Mouse (Mus musculus) kidney, postnatal 25 days (tissue): ENCODE data around the gene Vsx2.

ENCODE experiments used
- DNase-seq, 2 experiments: peaks; one replicate each; pipeline ENCODE4 v3.0.0; 2021; ENCODE audit warnings: mixed read lengths in 2 of 2

Gene Vsx2

DNA sequence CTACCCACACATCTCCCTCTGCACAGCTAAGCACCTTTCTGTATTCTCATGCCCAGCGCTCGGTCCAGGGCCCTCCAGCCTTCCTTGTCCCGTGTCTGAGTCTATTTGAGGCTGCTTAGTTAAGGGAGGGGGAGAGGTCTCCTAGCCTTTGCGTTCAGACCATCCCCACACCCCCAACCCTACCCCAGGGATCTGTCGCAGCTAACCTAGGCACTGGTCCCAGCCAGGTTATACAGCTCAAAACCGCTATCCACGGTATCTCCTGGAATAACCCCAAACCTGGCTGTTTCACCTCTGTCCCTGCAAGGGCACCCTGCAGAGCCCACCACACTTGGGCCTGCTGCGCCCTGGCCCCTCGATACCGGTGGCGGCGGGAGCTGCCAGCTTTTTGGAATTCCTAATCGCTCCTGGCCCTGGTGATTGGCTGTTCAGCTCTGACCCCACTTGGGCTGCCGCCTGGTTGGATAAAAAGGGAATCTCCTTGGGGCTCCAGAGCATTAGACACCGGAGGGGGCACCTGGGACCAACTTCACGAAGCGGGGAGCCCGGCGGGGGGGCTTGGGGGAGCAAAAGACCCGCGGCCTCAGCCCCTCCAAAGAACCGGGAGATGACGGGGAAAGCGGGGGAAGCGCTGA, at the start of gene Vsx2:
Gene Vsx2, plus strand, starts transcription at position 427 of the 635 bp plus-strand sequence.
- DNase-seq = no peak

DNA sequence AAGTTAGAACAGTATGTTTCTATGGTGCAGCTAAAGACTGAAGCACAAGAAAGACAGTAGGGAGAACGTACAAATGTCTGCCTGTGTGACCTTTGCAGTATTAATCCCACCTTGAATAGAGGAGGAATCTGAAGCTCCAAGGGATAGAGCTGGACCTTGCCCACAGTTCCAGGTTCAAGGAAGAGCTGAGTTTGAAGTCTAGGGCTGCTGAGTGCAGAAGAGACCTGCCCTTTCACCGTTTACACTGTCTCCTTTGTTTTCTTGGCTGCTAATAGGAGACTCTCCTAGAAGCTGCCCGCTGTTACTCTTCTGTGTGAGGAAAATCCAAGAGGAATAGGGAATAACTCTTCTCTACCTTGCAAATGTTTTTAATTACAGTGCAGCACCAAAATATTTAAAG, 45.8 kb upstream of the Vsx2 start:
- peak in 1 of 2 experiments; percentile 52 for DNase-seq

DNA sequence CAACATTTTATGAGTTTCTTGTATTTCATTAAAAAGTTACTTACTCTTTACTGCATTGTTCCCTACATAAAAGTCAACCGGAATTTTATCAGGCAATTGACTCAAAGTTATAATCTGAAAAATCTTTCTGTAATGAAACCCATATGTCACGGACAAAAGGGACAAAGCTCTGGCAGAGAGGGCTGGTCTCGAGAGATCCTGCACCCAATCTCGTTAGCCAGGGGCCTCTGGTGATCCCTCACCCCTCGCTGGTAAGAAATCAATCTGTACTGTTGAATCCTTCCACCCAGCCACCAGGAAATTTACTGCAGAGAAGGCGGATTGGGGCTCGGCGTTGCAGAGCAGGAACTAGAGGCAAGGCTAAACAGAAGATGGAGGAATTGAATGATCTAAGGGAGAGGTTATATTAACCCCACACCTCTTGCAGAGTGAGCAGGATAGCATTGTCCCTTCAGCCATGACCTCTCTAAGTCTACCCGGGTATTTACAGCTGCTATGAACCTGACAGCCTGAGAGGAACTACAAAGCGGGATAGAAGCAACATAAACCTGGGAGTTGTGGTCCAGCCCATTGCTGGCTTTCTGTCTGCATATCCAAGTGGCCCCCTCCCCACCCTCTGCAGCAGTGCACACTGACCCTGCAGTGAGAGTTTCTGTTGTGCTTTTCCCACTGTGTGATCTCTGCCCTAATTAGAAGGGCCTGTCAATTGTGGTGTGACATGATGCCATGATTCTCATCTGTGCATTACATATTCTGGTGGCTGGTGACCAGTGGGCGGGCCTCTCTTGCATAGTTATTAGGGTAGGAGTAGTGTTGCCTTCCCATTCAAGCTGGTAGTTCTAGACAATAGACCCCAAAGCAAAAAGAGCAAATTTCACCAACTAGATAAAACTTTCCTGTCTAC, 45.2 kb upstream of the Vsx2 start:
- no peak for DNase-seq

DNA sequence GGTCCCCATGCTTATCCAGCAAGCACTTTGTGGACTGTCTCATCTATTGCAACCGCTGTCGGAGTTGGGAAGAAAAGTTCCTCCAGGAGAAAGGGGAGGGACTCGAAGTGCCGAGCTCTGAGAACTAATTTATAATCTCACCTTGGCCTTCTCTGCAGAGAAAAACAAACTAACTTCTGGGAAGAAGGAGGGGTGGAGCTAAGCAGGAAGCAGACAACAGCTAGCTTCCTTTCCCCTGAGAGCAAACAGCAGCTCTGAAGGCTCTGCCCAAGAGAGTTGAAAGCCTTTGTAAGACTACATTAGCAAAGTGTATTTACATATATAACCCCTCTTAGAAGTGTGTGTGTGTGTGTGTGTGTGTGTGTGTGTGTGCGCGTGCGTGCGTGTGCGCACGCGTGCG, 44.1 kb upstream of the Vsx2 start:
- DNase-seq = no peak

DNA sequence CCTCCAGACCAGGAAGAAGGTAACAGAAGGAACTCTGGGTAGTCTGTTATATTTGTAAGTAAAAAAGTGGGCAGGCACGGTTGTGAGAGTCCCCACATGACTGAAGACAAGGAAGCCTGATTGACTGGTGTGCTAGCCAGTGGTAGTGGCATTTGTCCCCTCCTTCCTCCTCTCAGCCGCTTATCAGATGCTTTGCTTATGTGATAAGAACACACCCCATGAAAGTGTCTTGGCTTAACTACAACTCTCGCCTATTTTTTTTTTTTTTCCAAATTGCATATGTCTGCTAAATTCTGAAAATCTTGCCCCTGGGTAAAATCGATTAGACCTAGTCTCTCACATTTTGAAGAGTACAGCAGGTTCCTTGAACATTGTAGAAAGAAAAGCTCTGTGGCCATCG, 39.1 kb upstream of the Vsx2 start:
- no peak for DNase-seq

DNA sequence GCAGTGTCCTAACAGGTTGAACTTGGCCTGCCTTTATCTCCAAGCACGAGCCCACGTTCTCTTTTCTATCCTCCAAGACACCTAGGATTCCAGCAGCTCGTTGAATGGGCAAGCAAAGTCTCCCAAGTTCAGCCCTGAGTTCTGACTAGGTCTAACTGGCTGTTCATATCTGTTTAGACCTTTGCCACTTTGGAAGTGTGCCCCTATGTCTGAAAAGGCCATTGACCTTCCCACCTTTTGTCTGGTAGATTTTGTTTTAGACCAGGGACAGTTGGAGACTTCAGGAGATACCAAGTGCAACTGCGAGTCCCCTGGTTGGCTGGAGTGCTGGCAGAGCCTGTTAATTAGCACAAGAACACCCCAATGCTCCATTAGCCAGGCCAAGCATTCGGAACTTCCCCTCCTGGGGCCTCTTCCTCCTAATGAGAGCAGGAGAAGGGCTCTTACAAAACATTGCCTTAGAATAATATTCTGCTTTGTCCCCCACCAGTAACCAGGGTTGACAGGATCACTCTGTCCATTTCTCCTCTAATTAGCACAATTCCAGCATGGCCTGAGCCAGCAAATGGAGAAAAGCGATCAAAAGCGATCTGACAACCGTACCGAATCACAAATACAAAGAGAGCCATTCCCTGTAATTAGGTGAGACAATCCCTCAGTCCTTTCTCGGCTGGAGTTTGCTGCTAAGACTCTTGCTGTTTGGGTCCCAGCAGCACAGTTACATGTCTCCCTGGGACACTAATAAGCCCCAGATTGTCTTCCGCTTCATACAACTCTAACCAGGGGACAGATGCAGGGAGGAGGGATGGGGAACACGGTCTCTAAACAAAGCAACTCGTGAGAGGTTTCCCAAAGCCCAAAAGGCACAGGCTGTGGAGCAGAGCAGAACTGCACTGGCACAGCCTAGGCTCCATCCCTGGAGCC, 37.4 kb upstream of the Vsx2 start:
- no peak for DNase-seq

DNA sequence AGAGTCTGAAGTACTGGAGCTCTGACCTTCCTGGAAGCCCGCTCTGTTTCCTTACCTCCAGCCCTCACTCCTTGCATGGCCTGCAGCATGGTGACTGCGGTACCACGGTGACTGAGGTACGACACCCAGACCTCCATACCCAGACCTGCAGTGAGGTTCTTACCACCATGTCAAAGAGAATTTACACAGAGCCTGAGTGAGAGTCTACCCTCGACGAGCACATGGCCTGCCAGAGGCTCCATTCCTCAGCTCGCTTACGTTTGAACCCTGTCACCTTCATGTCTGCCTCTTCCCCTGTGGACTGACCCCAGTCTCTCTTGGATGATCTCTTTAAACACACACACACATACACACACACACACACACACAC, 36.7 kb upstream of the Vsx2 start:
- DNase-seq = no peak

DNA sequence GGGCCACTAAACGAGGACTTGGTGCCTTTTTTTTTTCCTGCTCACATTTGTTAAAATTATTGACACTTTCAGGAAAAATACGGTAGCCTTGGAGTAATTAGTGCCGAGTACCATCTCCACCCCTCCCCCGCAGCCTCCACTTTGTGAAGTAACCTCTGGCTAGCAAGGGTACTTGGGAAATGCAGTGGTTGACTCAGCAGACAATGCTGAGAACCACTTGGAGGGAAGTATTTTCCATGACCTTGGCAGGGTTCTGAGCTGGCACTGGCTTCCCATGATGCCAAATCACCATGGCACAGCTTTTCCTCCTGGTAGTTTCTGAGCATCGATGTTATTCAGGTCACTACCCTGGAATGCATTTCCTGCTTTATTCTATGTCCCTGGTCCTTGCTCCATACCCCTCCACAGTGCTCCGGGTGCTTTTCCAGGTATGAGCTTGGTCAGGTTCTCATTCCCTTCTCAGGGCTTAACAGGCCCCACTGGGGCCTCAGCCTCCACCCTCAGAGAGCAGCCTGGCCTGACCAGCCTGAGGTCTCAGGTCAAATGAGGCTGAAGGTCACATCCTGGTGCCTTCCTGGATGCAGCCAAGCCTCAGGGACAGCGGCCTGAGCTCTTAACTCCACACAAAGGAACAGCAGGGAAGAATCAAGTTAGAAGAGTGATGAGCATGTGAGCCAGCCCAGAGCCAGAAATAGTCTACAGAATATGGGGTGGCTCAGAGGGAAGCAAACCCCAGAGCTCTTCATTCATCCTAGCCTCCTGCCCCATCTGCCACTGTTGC, 35.7 kb upstream of the Vsx2 start:
- peak; percentile 24 to 52 for DNase-seq

DNA sequence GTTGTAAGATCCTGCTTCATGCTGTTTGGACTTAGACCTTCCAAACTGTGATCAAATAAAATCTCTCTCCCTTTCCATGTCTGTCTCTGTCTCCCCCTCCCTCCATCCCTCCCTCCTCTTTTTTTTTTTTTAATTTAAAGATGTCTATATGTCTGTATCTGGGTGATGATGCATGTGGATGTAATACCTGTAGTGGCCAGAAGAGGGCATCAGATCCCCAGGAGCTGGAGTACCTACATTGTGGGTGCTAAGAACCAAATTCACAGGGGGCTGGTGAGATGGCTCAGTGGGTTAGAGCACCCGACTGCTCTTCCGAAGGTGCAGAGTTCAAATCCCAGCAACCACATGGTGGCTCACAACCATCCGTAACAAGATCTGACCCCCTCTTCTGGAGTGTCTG, 30.0 kb upstream of the Vsx2 start:
- DNase-seq = peak in 1 of 2 experiments; percentile 38

DNA sequence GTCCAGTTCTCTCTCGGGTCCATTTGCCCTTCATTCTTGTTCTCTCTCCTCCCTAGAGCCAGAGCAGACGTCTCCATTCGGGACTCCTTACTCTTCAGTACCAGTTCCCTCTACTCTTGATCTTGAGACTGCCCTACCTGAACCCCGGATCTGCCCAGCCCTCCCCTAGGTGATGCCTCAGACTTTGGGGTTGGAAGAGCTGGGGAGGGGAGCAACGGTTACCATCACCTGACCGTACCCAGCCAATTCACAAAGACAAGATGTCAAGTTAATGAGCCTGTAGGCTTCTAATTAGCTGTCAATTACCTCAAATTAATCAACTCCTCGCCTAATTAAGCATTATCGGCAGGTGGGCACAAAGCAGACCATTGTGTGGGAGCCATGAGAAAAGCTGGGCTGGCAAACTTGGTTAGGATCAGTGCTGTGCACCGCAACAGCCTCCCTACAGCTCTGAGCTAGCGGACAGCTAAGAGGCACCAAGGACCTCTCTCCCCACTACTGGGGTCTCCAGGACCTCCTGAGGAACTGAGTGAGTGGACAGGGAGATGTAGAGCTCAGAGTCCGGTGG, 28.1 kb upstream of the Vsx2 start:
- DNase-seq = no peak

DNA sequence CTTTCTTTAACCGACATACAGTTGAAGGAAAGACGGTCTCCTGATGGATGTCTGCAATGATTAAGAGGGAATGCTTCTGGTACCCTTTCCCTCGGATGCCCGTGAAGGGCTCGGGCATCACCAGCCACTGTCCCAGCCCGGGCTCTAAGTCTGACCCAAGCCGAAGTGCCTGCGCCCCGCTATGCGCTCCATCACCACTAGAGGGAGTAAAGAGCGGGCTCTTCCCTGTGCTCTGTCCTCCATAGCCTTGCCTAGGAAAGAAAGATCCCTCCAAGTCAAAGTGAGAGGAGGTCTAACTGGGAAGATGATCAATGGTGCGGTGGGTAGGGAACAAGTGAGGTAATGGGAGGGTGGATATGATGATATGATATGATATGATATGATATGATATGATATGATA, 23.5 kb upstream of the Vsx2 start:
- peak; percentile 63 to 69 for DNase-seq

DNA sequence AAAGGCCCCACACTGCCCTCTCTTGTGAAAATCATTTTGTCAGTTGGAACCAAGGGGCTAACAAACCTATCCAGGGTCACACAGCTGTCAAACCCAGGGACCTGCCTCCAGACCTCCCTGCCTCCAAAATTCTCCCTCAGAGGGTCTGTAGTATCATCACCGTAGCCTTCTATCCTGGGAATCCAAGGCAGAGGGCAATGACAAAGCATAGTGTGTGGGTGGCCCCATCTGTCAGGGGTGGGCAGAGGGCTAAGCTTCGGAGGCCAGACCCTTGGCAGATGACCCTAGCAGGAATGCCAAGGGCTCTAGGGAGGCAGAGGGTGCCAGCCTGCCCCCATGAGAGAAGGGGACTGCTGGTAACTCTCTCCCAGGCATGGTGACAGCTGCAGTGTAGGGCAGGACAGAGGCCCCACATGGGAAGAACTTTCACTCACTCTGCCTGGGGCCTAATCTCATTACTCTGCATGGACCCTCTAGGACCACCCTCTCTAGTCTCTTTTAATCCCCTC, 22.9 kb upstream of the Vsx2 start:
- no peak for DNase-seq

DNA sequence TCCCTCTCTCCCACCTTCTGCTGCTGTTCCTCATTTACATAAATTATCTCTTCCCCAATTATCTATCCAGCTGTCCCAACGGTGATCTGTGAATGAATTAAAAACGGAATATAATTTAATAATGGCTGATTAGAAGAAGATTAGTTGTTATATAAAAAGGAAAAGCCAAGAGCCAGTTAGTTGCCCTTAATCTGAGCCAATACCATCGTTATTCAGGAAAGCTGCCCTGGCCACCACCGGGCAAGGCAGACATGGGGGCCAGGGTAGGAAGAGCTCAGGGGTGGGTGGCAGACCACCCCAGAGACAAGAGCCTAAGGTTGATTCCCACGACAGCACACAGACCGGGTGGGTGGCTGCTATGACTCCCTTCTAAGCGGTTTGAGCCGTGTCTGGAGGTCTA, 21.3 kb upstream of the Vsx2 start:
- no peak for DNase-seq

DNA sequence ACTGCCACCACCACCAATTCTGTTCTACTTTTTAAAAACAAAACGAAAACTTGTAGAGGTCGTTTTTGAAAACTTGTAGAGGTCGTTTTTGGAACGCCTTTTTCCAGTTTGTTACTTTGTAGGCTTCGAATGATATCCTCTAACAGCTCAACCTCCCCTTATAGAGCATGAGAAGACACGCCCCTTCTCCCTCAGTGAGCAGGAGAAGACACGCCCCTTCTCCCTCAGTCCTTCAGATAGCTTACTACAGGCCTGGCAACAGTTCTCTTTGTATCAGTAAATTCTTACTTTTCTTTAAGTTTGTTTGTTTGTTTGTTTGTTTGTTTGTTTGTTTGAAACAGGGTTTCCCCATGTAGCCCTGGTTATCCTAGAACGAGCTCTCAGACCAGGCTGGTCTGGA, 14.3 kb upstream of the Vsx2 start:
- no peak for DNase-seq

DNA sequence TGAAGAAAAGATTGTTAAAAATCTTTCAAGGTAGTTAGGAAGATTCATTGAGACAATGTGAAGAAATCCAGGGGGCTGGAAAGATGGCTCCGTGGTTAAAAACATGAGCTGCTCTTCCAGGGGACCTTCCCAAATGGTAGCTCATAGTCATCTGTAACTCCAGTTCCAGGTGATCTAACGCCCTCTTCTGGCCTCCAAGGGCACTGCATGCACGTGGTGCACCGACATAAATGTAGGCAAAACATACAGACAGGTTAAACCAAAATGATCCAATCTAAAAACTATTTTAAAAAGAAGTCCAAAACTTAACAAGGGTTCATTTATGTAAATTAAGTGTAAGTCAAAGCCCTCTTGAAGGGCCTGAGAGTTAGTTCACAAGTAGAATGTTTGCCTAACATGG, 7.0 kb upstream of the Vsx2 start:
- DNase-seq = no peak

DNA sequence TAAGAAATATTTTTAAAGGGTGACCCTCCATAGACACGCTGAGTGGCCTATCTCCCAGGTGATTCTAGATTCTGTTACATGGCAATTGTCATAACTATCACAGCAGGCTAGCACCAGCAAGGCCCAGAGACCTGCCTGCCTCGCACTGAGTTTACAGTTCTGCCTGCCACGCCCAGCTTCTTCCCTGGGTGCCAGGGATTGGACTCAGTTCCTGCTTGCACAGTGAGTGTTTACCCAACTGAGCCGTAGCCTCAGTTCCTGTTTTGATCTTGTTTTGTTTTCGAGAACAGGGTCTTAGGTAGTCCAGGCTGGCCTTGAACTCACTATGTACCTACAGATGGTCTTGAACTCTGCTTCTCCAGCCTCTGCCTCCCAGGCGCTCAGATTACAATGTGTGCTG, 2.0 kb upstream of the Vsx2 start:
- DNase-seq = no peak

DNA sequence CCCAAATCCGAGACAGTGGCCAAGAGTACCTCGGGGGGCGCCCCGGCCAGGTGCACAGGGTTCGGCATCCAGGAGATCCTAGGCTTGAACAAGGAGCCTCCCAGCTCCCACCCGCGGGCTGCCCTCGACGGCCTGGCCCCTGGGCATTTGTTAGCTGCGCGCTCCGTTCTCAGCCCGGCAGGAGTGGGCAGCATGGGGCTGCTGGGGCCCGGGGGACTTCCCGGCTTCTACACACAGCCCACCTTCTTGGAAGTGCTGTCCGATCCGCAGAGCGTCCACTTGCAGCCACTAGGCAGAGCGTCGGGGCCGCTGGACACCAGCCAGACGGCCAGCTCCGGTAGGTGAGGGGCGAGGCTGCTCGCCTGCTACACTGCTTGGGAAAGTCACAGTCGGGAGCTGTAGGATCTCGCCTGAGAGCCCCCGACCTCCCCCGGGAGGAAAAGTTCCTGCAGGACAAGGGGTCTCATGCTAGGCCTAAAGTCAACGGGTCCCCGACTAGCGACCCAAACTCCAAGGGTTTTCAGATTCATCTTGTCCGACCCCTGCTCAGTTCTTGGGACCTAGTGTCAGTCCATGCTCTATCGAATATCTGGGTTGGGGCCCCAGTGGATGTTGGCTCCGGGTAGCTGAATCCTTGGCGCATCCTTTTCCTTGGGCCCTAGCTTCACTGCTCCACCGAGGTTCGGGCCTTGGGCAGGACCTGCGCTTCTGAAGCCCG, 573 bp downstream of the Vsx2 start:
- no peak for DNase-seq

DNA sequence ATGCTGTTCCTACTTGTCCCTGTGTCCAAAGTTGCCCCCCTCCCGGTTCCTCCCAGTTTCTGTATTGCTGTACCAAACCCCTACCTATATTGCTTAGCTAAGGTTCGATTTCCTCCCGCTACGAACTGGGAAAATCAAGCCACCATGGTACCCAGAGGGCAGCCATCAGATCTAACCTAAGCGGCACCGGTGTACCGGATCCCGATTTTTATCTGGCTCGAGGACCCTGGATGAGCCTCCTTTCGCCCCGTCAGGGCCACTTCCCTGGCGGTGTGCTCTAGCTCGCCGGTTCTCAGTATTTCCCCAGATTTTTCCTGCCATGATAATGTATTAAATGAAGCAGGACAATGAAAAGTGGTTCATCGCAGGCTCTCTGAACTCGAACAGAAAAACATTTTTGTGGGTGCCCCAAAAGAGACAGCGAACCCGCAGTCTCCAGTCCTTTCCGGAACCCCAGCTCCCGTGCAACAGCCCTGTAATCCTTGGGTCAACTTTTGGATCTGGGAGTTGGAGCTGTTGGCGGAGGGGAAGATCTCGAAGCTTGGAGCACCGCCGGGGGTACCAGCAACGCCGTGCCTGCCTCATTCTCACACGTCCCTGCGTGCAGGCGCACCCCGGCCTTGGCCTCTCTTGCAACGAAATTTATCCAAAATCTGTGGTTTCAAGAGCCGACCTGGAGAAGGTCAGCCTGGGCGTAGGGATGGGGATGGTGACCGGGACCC, 1.3 kb downstream of the Vsx2 start:
- no peak for DNase-seq

DNA sequence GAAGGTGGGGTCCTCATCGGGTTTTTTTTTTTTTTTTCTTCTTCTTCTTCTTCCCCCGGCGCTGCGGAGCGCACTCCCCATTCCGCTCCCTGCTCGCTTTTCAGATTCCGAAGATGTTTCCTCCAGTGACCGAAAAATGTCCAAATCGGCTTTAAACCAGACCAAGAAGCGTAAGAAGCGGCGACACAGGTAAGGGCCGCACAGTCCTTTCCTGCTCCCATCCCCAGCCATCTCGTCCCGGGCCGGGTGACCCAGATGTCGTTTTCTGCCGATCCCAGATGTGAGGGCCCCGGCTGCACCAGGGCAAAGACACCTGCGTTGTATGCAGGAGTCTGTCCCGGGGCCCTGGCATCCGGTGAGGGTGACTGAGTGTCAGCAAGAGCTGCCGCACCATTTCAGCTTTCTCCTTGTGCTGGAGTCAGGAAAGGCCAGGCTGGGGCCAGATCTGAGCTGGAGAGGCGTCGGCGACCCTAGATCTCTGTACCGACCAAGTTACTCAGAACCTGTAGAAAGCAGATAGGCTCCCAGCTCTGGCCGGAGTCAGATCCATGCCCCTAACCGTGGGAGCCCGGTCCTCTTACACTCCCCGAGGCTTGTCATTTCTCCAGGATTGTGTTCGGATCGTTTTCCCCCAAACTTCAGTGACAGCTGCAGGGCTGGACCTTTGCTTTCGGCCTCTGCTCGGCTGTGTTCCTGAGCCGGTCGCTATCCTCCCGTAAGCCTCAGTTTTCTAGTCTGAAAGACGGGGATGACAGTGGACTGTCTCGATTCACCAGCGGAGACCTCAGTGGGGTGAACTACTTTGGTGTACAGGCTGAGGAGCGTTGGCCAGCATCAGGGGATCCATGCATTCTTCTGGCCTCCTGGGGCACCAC, 2.1 kb downstream of the Vsx2 start:
- DNase-seq = no peak

DNA sequence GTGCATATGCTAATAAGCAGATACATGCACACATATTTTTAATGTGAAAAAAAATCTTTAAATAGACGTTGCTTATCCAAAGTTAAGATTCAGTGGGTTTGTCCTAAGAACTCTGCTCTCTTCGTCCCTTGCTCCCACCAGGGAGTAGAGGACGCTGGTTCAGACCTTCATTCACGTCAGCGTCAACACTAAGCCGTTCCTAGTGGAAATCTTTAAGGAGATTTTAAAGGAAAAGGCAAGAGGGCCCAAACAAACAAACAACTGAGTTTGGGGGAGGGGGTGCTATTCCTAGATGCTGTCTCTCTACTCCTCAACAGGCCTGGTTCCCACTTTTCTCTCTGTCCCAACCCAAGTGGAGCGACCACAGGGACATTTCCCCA, 2.8 kb downstream of the Vsx2 start:
- no peak for DNase-seq
